Mouse (Mus musculus): ENCODE measurements at regions not wholly inside any gene's neighbourhood (a gene's known extent, or its start where the extent isn't known, plus 50 kb on each side); places are given as distances from the start of the nearest gene placed in this dataset.

GRCm38 (mm10) chr1:144405724-144406123 lies 156.7 kb upstream of the Rgs1 start:
- TF ChIP-seq NELFE (IDR thresholded peaks at IDR 0.05; ENCODE audit: low read depth, low read length) (no peak), HCFC1 (IDR thresholded peaks at IDR 0.05; ENCODE audit: low read depth, low read length) (no peak), ETS1 (IDR thresholded peaks at IDR 0.05; ENCODE audit: low read depth, low read length) (peak; percentile 29; the same call in 1 of the 2 replicates)

Data from MEL (cell line).